Mouse (Mus musculus): ENCODE data around the gene Speg. TPM values are rescaled to one million over a fixed set of nuclear protein-coding genes. Genes with fewer than 3 reads are reported as not detected.

Gene Speg
- polyA plus RNA-seq, 1 experiment from 2014 or later, result 44.7 TPM

DNA sequence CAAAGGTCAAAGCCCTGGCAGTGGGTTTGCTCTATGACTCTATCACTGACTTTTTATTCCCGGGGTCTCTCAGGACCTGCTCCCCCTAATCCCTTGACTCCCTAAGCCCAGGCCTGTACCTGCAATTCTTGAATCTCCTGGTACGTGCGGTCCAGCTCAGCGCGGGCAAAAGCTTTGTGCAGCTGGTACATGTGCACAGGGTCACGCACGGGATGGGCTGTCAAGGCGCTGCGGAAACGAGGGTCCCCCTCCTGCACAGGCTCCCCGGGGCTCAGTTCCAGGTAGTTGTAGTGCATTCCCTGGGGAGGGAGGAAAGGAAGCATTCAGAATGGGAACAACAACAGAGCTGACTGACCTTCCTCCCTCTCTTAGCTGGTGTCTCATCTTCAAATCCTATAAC, 101.3 kb downstream of the Speg start:
- no peaks in the 10 kb centered on the region for H3K9me3 ChIP-seq (ENCODE audit: low read depth, low read length)
- no peak for ATAC-seq (ENCODE audit: insufficient read depth)
- H3K36me3 ChIP-seq (ENCODE audit: insufficient read depth), result peaks cover 38% of the 10 kb centered on the region
- H3K4me3 ChIP-seq (ENCODE audit: low read depth, low read length), result no peak overlapping the region
- 96% methylated on average over 11 of the region's 11 CpGs for WGBS
- H3K4me2 ChIP-seq, result no peak overlapping the region
- H3K4me1 ChIP-seq (ENCODE audit: insufficient read depth), result 0 out of 2 replicates have a peak, but pooled peaks cover 12% of the 10 kb centered on the region
- H3K27me3 ChIP-seq (ENCODE audit: insufficient read depth, low read length), result peaks cover 20% of the 10 kb centered on the region
- no peak overlapping the region for H3K9ac ChIP-seq
- H3K27ac ChIP-seq (ENCODE audit: low read depth), result no peak overlapping the region
- no peak for TF ChIP-seq CTCF (IDR thresholded peaks at IDR 0.05; ENCODE audit: low read depth)
- no peak for DNase-seq

DNA sequence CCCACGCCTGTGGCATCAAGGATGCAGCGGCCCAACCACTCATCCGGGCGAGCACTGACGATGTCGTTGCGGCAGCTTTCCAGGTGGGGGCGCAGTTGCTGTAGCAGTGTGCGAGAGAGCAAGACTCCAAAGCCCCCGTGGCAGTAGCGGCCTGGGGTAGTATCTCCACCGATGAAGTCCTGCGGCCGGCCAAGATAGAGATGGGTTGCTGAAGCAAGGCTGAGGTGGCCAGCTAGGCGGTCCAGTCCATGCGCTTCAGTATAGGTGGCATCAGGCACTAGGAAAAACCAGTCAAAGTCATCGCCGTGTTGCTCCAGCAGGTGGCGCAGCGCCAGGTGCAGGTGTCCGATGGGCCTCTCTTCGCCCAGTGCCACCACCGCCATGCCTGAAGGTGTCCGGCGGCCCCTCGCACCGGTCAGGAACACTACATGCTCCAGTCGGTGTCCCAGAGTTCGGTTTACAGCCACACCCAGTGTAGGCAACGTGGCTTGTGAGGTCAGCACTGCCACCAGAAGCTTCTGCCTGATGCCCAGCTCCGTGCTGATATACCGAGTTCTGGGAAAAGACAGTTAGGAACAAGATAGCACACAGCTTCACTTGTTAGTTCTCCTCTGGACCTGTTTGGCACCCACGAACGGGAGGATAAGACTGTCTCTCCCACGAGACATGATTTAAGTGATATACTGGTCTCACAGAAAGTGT, 102.3 kb downstream of the Speg start:
- H3K4me3 ChIP-seq (ENCODE audit: low read depth, low read length), result peak overlapping the region; percentile 72
- peak; percentile 87 for TF ChIP-seq CTCF (IDR thresholded peaks at IDR 0.05; ENCODE audit: low read depth)
- peaks cover 37% of the 10 kb centered on the region for H3K36me3 ChIP-seq (ENCODE audit: insufficient read depth)
- peak overlapping the region; percentile 79 for H3K4me2 ChIP-seq
- H3K4me1 ChIP-seq (ENCODE audit: insufficient read depth), result 0 out of 2 replicates have a peak, but pooled peaks cover 12% of the 10 kb centered on the region
- H3K27ac ChIP-seq (ENCODE audit: low read depth), result no peak overlapping the region
- H3K9me3 ChIP-seq (ENCODE audit: low read depth, low read length), result no peaks in the 10 kb centered on the region
- H3K9ac ChIP-seq, result no peak overlapping the region
- peaks cover 27% of the 10 kb centered on the region for H3K27me3 ChIP-seq (ENCODE audit: insufficient read depth, low read length)
- ATAC-seq (ENCODE audit: insufficient read depth) (no peak), DNase-seq (peak; percentile 85)
- 15% methylated on average over 35 of the region's 35 CpGs for WGBS

DNA sequence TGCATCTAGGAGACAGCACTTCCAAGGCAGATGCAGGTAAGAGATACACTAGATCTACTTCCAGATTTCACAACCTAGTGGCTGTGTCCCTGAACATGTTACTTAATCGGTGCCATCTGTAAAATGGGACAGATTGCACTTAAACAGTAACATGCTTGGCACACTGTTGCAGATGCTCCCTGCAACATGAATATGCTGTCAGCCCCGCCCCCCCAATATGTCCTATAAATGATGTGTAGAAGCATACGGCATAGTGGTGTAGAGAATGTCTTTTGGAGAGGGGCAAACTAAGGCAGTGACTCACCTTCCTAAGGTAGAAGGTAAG, 102.8 kb downstream of the Speg start:
- WGBS, result 37% methylated on average over 3 of the region's 3 CpGs
- Histone ChIP-seq H3K9me3 (ENCODE audit: low read depth, low read length) (no peaks in the 10 kb centered on the region), H3K4me3 (ENCODE audit: low read depth, low read length) (peak overlapping the region; percentile 72), H3K9ac (no peak overlapping the region), H3K4me2 (peak overlapping the region; percentile 79), H3K27me3 (ENCODE audit: insufficient read depth, low read length) (peaks cover 32% of the 10 kb centered on the region), H3K4me1 (ENCODE audit: insufficient read depth) (0 out of 2 replicates have a peak, but pooled peaks cover 12% of the 10 kb centered on the region), H3K27ac (ENCODE audit: low read depth) (no peak overlapping the region), H3K36me3 (ENCODE audit: insufficient read depth) (peaks cover 33% of the 10 kb centered on the region)
- ATAC-seq (ENCODE audit: insufficient read depth), result no peak
- TF ChIP-seq CTCF (IDR thresholded peaks at IDR 0.05; ENCODE audit: low read depth), result no peak
- no peak for DNase-seq

DNA sequence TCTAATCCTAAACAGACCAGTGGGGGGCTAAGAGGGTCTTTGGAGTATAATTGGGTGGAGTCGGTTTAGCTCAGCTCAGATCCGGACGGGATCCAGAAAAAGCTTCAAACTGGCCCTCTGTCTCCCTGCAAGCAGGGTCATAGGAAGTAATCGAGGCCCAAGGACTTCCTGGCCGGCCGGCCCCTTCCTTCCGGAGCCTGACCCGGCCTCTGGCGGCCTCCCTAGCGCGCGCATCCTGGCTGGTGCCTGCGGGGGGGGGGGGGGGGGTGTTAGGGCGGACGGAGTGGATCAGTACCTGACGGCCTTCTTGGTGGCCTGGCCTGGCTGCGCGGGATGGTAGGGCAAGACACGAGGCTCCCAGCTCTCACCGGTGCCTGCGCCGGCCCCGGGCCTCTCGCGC, 103.4 kb downstream of the Speg start:
- peak overlapping the region; percentile 81; the same call in 1 of the 2 replicates for H3K27ac ChIP-seq (ENCODE audit: low read depth)
- H3K4me3 ChIP-seq (ENCODE audit: low read depth, low read length), result peak overlapping the region; percentile 72
- ATAC-seq (ENCODE audit: insufficient read depth) (no peak; the same call in 1 of the 2 replicates), DNase-seq (peak; percentile 69)
- WGBS, result under 1% methylated on average over 20 of the region's 25 CpGs
- peaks cover 27% of the 10 kb centered on the region for H3K36me3 ChIP-seq (ENCODE audit: insufficient read depth)
- no peaks in the 10 kb centered on the region for H3K9me3 ChIP-seq (ENCODE audit: low read depth, low read length)
- peak overlapping the region; percentile 66 for H3K9ac ChIP-seq
- no peak for TF ChIP-seq CTCF (IDR thresholded peaks at IDR 0.05; ENCODE audit: low read depth)
- 0 out of 2 replicates have a peak, but pooled peaks cover 12% of the 10 kb centered on the region for H3K4me1 ChIP-seq (ENCODE audit: insufficient read depth)
- peak overlapping the region; percentile 79 for H3K4me2 ChIP-seq
- H3K27me3 ChIP-seq (ENCODE audit: insufficient read depth, low read length), result peaks cover 38% of the 10 kb centered on the region

DNA sequence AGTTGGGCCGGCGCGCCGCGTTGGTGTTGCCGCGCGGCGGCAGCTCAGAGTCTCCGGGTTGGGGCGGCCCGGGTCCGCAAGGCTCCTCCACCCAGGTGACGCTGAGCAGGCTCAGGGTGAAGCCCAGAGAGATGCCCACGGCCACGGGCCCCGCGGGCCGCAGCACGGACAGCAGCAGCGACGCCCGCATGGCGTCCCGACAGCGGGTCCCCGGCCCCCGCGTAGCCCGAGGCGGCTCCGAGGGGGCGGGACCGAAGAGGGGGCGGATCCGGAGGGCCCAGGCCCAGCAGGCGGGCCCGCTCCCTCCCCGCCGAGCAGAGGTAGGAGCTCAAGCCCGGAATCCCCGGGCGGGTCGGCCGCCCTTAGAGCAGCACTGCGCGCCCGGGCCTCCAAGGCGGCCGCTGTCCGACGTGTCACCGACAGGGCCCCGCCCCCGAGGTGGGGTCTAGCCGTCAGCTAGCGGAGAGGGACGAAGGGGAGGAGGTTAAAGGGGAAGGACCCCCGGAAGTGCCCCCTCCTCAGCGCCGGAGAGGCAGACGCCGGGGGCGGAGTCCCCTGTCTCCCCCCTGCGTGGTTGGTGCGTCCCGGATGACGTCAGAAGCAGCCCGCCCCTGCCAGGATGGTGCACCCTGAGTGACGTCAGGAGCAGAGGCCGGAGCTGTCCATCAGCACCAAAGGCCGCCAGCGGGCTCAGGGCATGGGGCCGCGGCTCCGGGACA, 104.0 kb downstream of the Speg start, which contains the start of the genes Chpf and Tmem198:
TSS of gene Chpf (minus strand) at position 392 of the 719 bp plus-strand sequence.
TSS of gene Tmem198 (plus strand) at position 617 of the 719 bp plus-strand sequence.
- Histone ChIP-seq H3K4me3 (ENCODE audit: low read depth, low read length) (peak within 1 kb of the TSS; percentile 72), H3K9me3 (ENCODE audit: low read depth, low read length) (no peaks in the 10 kb centered on the region), H3K4me2 (peak within 1 kb of the TSS; percentile 79), H3K9ac (peak within 1 kb of the TSS; percentile 66), H3K27ac (ENCODE audit: low read depth) (peak within 1 kb of the TSS; percentile 81), H3K4me1 (ENCODE audit: insufficient read depth) (0 out of 2 replicates have a peak, but pooled peaks cover 12% of the 10 kb centered on the region), H3K27me3 (ENCODE audit: insufficient read depth, low read length) (peaks cover 42% of the 10 kb centered on the region), H3K36me3 (ENCODE audit: insufficient read depth) (peaks cover 25% of the 10 kb centered on the region)
- ATAC-seq (ENCODE audit: insufficient read depth), result peak; percentile 94
- DNase-seq, result peak; percentile 99
- 1% methylated on average over 60 of the region's 76 CpGs for WGBS
- no peak for TF ChIP-seq CTCF (IDR thresholded peaks at IDR 0.05; ENCODE audit: low read depth)

DNA sequence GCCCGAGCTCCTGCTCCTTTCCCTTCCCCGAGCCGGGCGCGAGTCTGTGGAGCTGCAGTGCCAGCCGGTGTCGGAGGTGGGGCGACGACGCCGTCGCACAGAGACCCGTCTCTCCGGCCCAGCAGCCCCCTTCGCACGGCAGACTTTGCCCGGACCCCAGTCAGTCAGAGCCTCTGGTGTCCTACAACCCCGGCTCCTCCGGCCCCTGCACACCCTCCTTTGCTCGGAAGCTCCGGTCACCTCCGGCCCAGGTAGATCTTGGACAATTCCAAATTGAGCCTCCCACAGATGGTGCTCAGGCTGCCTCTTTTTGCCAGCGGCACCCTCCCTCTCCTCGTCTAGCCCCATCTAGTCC, 104.5 kb downstream of the Speg start:
- peak overlapping the region; percentile 81; the same call in 1 of the 2 replicates for H3K27ac ChIP-seq (ENCODE audit: low read depth)
- H3K4me3 ChIP-seq (ENCODE audit: low read depth, low read length), result peak overlapping the region; percentile 72
- H3K4me1 ChIP-seq (ENCODE audit: insufficient read depth), result 0 out of 2 replicates have a peak, but pooled peaks cover 12% of the 10 kb centered on the region
- peaks cover 22% of the 10 kb centered on the region for H3K36me3 ChIP-seq (ENCODE audit: insufficient read depth)
- H3K9me3 ChIP-seq (ENCODE audit: low read depth, low read length), result no peaks in the 10 kb centered on the region
- H3K4me2 ChIP-seq, result peak overlapping the region; percentile 79
- H3K27me3 ChIP-seq (ENCODE audit: insufficient read depth, low read length), result peaks cover 47% of the 10 kb centered on the region
- WGBS, result 2% methylated on average over 24 of the region's 24 CpGs
- TF ChIP-seq CTCF (IDR thresholded peaks at IDR 0.05; ENCODE audit: low read depth), result no peak
- no peak overlapping the region for H3K9ac ChIP-seq
- ATAC-seq (ENCODE audit: insufficient read depth), result no peak
- no peak for DNase-seq

DNA sequence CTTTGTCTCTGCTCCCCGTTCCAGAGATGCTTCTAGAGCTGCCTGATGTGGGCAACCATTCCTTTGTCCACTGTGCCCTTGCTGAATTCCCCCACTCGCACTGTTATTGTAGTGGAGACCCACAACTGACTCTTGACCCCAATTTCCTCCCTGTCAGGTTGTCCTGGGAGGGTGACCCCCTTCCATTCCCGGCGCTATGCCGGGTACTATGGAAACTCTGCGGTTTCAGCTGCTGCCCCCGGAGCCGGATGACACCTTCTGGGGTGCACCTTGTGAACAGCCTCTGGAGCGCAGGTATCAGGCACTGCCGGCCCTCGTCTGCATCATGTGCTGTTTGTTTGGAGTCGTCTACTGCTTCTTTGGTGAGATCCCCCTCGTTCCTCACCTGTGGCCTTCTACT, 104.9 kb downstream of the Speg start:
- DNase-seq (no peak), ATAC-seq (ENCODE audit: insufficient read depth) (no peak)
- Histone ChIP-seq H3K27me3 (ENCODE audit: insufficient read depth, low read length) (peaks cover 51% of the 10 kb centered on the region), H3K36me3 (ENCODE audit: insufficient read depth) (peaks cover 18% of the 10 kb centered on the region), H3K9ac (no peak overlapping the region), H3K4me3 (ENCODE audit: low read depth, low read length) (peak overlapping the region; percentile 72), H3K9me3 (ENCODE audit: low read depth, low read length) (no peaks in the 10 kb centered on the region), H3K27ac (ENCODE audit: low read depth) (no peak overlapping the region), H3K4me2 (peak overlapping the region; percentile 79), H3K4me1 (ENCODE audit: insufficient read depth) (0 out of 2 replicates have a peak, but pooled peaks cover 12% of the 10 kb centered on the region)
- TF ChIP-seq CTCF (IDR thresholded peaks at IDR 0.05; ENCODE audit: low read depth), result no peak
- 23% methylated on average over 13 of the region's 13 CpGs for WGBS

Data from lung, embryonic 14.5 days (tissue).